12 mouse cellular contexts compared by ENCODE assay signal in the genomic region with DNA sequence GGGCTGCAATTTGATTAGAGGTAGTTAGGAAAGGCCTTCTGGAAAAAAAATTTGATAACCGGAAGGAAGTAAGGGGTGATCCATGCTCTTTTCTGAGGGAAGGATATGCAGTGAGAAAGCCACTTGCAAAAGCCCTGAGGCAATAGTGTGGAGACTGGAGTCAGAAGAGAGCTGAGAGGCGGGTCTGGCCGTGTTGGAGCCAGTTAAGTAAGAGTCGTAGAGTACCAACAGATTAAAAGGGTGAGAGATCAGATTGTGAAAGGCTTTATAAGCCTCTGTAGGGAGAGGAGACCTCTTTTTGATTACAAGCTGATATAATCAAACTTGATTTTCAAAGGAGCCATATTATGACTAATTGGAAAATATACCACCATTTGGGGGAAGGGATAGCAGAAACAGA. TPM values are rescaled to one million over a fixed set of nuclear protein-coding genes. Genes with fewer than 3 reads are reported as not detected.
DNase-seq lines count a peak whose midpoint lies in the region; ATAC-seq and TF ChIP-seq lines count a peak whose summit lies in the region.
"Had no signal": no experiment of that assay in that cellular context is flagged by ENCODE, and none has a peak within 500 bp of the region (broad histone marks: within the 10 kb centered on the region; RNA-seq: fewer than 3 reads in every experiment).

No protein-coding gene starts in this region.

- TF ChIP-seq CTCF in heart, postnatal 0 days (IDR thresholded peaks at IDR 0.05; ENCODE audit: low read depth), result no peak

- H3K4me3 ChIP-seq in heart, postnatal 0 days (ENCODE audit: low read depth, low read length), result no peak overlapping the region
- no peak overlapping the region for H3K4me3 ChIP-seq in heart, embryonic 10.5 days
- no peak overlapping the region for H3K4me3 ChIP-seq in midbrain, embryonic 14.5 days (replicated peaks; ENCODE audit: low read depth, low read length)
- H3K4me3 ChIP-seq in midbrain, embryonic 10.5 days, result no peak overlapping the region
- H3K4me3 ChIP-seq in liver, embryonic 16.5 days (ENCODE audit: low read depth, low read length), result peak overlapping the region; percentile 26
- no peak overlapping the region; the same call in 1 of the 2 replicates for H3K4me3 ChIP-seq in stomach, embryonic 16.5 days (replicated peaks; ENCODE audit: low read length)

- intact Hi-C loops in left cerebral cortex, postnatal 14 days (cut with DNase I), result no loop called here

- no peak for DNase-seq in heart, postnatal 0 days (ENCODE audit: low spot score)
- no peak for DNase-seq in heart, embryonic 10.5 days (ENCODE audit: low spot score)
- DNase-seq in midbrain, embryonic 14.5 days, result peak; percentile 6
- DNase-seq in midbrain, embryonic 10.5 days (ENCODE audit: low spot score), result no peak
- no peak for DNase-seq in layer of hippocampus, adult 8-10 months (ENCODE audit: low spot score in 2 of 2)
- DNase-seq in left cerebral cortex, postnatal 14 days (ENCODE audit: low spot score in 2 of 2), result no peak
- DNase-seq: cerebellum, adult 11 months; kidney, postnatal 14 days; thymus, adult 2 months had no signal

- H3K36me3 ChIP-seq in heart, postnatal 0 days (replicated peaks; ENCODE audit: control insufficient read depth, insufficient read depth, low read length), result no peaks in the 10 kb centered on the region
- H3K36me3 ChIP-seq in heart, embryonic 10.5 days, result no peaks in the 10 kb centered on the region
- H3K36me3 ChIP-seq in midbrain, embryonic 14.5 days (ENCODE audit: control insufficient read depth, insufficient read depth, low read length), result no peaks in the 10 kb centered on the region
- no peaks in the 10 kb centered on the region for H3K36me3 ChIP-seq in midbrain, embryonic 10.5 days
- H3K36me3 ChIP-seq in liver, embryonic 16.5 days (ENCODE audit: control insufficient read depth, insufficient read depth), result no peaks in the 10 kb centered on the region
- H3K36me3 ChIP-seq in stomach, embryonic 16.5 days (ENCODE audit: control insufficient read depth, insufficient read depth, low read length), result no peaks in the 10 kb centered on the region
- H3K36me3 ChIP-seq: embryonic facial prominence, embryonic 13.5 days had no signal

- no peak for TF ChIP-seq EP300 in heart, postnatal 0 days (IDR thresholded peaks at IDR 0.05; ENCODE audit: low read depth)

- H3K27ac ChIP-seq in heart, postnatal 0 days (ENCODE audit: low read depth), result no peak overlapping the region
- no peak overlapping the region for H3K27ac ChIP-seq in heart, embryonic 10.5 days
- no peak overlapping the region for H3K27ac ChIP-seq in midbrain, embryonic 14.5 days (replicated peaks; ENCODE audit: low read depth, low read length)
- no peak overlapping the region for H3K27ac ChIP-seq in midbrain, embryonic 10.5 days (replicated peaks)
- H3K27ac ChIP-seq in liver, embryonic 16.5 days (ENCODE audit: low read length), result no peak overlapping the region
- no peak overlapping the region for H3K27ac ChIP-seq in stomach, embryonic 16.5 days (ENCODE audit: low read length)
- H3K27ac ChIP-seq: embryonic facial prominence, embryonic 13.5 days had no signal

- H3K9ac ChIP-seq in heart, postnatal 0 days (replicated peaks; ENCODE audit: low read depth, low read length), result no peak overlapping the region
- no peak overlapping the region; the same call in 1 of the 2 replicates for H3K9ac ChIP-seq in midbrain, embryonic 14.5 days (replicated peaks; ENCODE audit: low read length)
- H3K9ac ChIP-seq in liver, embryonic 16.5 days (ENCODE audit: low read depth, low read length), result no peak overlapping the region
- no peak overlapping the region for H3K9ac ChIP-seq in stomach, embryonic 16.5 days (ENCODE audit: low read length)
- H3K9ac ChIP-seq: embryonic facial prominence, embryonic 13.5 days had no signal

- peaks cover 4% of the 10 kb centered on the region; the same call in 1 of the 2 replicates for H3K4me1 ChIP-seq in heart, postnatal 0 days (ENCODE audit: control insufficient read depth, insufficient read depth)
- H3K4me1 ChIP-seq in heart, embryonic 10.5 days, result peaks cover 11% of the 10 kb centered on the region
- peaks cover 7% of the 10 kb centered on the region for H3K4me1 ChIP-seq in midbrain, embryonic 14.5 days (ENCODE audit: control insufficient read depth, insufficient read depth, low read length)
- H3K4me1 ChIP-seq in midbrain, embryonic 10.5 days, result peaks cover 14% of the 10 kb centered on the region
- peaks cover 10% of the 10 kb centered on the region for H3K4me1 ChIP-seq in liver, embryonic 16.5 days (ENCODE audit: control insufficient read depth, low read depth, low read length)
- H3K4me1 ChIP-seq in stomach, embryonic 16.5 days (ENCODE audit: control insufficient read depth, insufficient read depth, low read length), result 0 out of 2 replicates have a peak, but pooled peaks cover 6% of the 10 kb centered on the region

- H3K27me3 ChIP-seq in heart, postnatal 0 days (ENCODE audit: control insufficient read depth, insufficient read depth, low read length), result no peaks in the 10 kb centered on the region
- H3K27me3 ChIP-seq in heart, embryonic 10.5 days (ENCODE audit: insufficient read depth, poor library complexity, severe bottlenecking), result no peaks in the 10 kb centered on the region
- no peaks in the 10 kb centered on the region for H3K27me3 ChIP-seq in midbrain, embryonic 14.5 days (ENCODE audit: control insufficient read depth, insufficient read depth, low read length)
- 0 out of 2 replicates have a peak, but pooled peaks cover 9% of the 10 kb centered on the region for H3K27me3 ChIP-seq in midbrain, embryonic 10.5 days (ENCODE audit: low read depth, poor library complexity, severe bottlenecking)
- H3K27me3 ChIP-seq in liver, embryonic 16.5 days (ENCODE audit: control insufficient read depth, insufficient read depth, low read depth, low read length), result no peaks in the 10 kb centered on the region
- H3K27me3 ChIP-seq in stomach, embryonic 16.5 days (ENCODE audit: control insufficient read depth, insufficient read depth, low read length), result no peaks in the 10 kb centered on the region
- H3K27me3 ChIP-seq: embryonic facial prominence, embryonic 13.5 days had no signal

- peak overlapping the region; percentile 15; the same call in 1 of the 2 replicates for H3K4me2 ChIP-seq in heart, postnatal 0 days (ENCODE audit: low read depth, low read length)
- no peak overlapping the region for H3K4me2 ChIP-seq in midbrain, embryonic 14.5 days (ENCODE audit: low read length)
- H3K4me2 ChIP-seq in liver, embryonic 16.5 days (ENCODE audit: low read depth, low read length), result peak overlapping the region; percentile 82; the same call in 1 of the 2 replicates
- 0 out of 2 replicates have a peak overlapping the region, but pooled peaks have one; percentile 17 for H3K4me2 ChIP-seq in stomach, embryonic 16.5 days (ENCODE audit: low read depth, low read length)

- ATAC-seq in heart, postnatal 0 days (ENCODE audit: insufficient read depth, low read depth), result no peak
- ATAC-seq in midbrain, embryonic 14.5 days (ENCODE audit: low FRiP score, low TSS enrichment), result no peak
- no peak for ATAC-seq in liver, embryonic 16.5 days (ENCODE audit: low read depth)
- no peak for ATAC-seq in stomach, embryonic 16.5 days (ENCODE audit: insufficient read depth, low FRiP score)

- no peaks in the 10 kb centered on the region for H3K9me3 ChIP-seq in heart, postnatal 0 days (replicated peaks; ENCODE audit: control insufficient read depth, low read length)
- H3K9me3 ChIP-seq in heart, embryonic 10.5 days, result no peaks in the 10 kb centered on the region
- H3K9me3 ChIP-seq in midbrain, embryonic 14.5 days (ENCODE audit: control insufficient read depth, low read length), result no peaks in the 10 kb centered on the region
- H3K9me3 ChIP-seq in midbrain, embryonic 10.5 days (replicated peaks), result no peaks in the 10 kb centered on the region
- H3K9me3 ChIP-seq in liver, embryonic 16.5 days (replicated peaks; ENCODE audit: control insufficient read depth, low read length), result no peaks in the 10 kb centered on the region
- H3K9me3 ChIP-seq in stomach, embryonic 16.5 days (replicated peaks; ENCODE audit: control insufficient read depth, low read length), result no peaks in the 10 kb centered on the region
- H3K9me3 ChIP-seq: embryonic facial prominence, embryonic 13.5 days had no signal

- 66% methylated on average over 4 of the region's 4 CpGs for WGBS in heart, postnatal 0 days
- 57% methylated on average over 4 of the region's 4 CpGs for WGBS in heart, embryonic 10.5 days
- WGBS in midbrain, embryonic 14.5 days, result 56% methylated on average over 4 of the region's 4 CpGs
- WGBS in midbrain, embryonic 10.5 days, result 52% methylated on average over 4 of the region's 4 CpGs
- 39% methylated on average over 4 of the region's 4 CpGs for WGBS in liver, embryonic 16.5 days (ENCODE audit: insufficient replicate concordance)
- 60% methylated on average over 4 of the region's 4 CpGs for WGBS in stomach, embryonic 16.5 days

RNA-seq across cellular contexts. Expression of a gene that starts 1.7 kb away (rescaled TPM):
- total RNA-seq in heart, postnatal 0 days (2014; rRNA removed; ENCODE audit: low replicate concordance), result 6.3 and 10.4 TPM in 2 replicates
- 1.9 and 2.1 TPM in 2 replicates for polyA plus RNA-seq in heart, postnatal 0 days (2015; fragmentation: Nextera tagmentation; extraction: Ambion mirVana)
- 1.9 and 2.9 TPM in 2 replicates for polyA plus RNA-seq in heart, embryonic 10.5 days (2016; fragmentation: Nextera tagmentation; extraction: Ambion mirVana)
- polyA plus RNA-seq in midbrain, embryonic 14.5 days (2014; fragmentation: Nextera tagmentation; extraction: Ambion mirVana), result 6.4 and 8.8 TPM in 2 replicates
- polyA plus RNA-seq in midbrain, embryonic 10.5 days (2016; fragmentation: Nextera tagmentation; extraction: Ambion mirVana), result 1.9 and 3.3 TPM in 2 replicates
- polyA plus RNA-seq in liver, embryonic 16.5 days (2015; fragmentation: Nextera tagmentation; extraction: Ambion mirVana), result 3.6 and 4.6 TPM in 2 replicates
- 3.6 and 4.9 TPM in 2 replicates for polyA plus RNA-seq in stomach, embryonic 16.5 days (2015; fragmentation: Nextera tagmentation; extraction: Ambion mirVana)
- 100 to 1,000 TPM in 1 of 4 experiments, 10 to 100 TPM in 3; 81.9 to 115 (median 89.3) TPM for total RNA-seq in layer of hippocampus, adult 8-10 months (2022)
- 10 to 100 TPM; 34.8 to 44.6 TPM for total RNA-seq in left cerebral cortex, postnatal 14 days (2021)
